ENCODE assay signal across 1 mouse cellular context in genomic region chr2:131223569-131223968, GRCm38 (mm10).
A peak's percentile ranks its signal among the peaks of the same experiment; 100 is the strongest.
TF ChIP-seq lines count a peak whose summit lies in the region.

No protein-coding gene starts in this region.

TF ChIP-seq in MEL, 35 proteins besides CTCF, POLR2A, EP300 and RAD21:
- TF ChIP-seq CHD2 (IDR thresholded peaks at IDR 0.05; ENCODE audit: low read length) (no peak), TAL1 (IDR thresholded peaks at IDR 0.05; ENCODE audit: low read length) (peak; percentile 42), MAX (IDR thresholded peaks at IDR 0.05; ENCODE audit: low read length) (no peak), MEF2A (IDR thresholded peaks at IDR 0.05; ENCODE audit: extremely low read depth, insufficient replicate concordance, low read depth, low read length, poor library complexity, severe bottlenecking) (no peak), POLR2AphosphoS2 (IDR thresholded peaks at IDR 0.05; ENCODE audit: low read length) (no peak), RCOR1 (IDR thresholded peaks at IDR 0.05; ENCODE audit: low read depth, low read length) (no peak), MYB (IDR thresholded peaks at IDR 0.05; ENCODE audit: low read depth, low read length) (no peak), NELFE (IDR thresholded peaks at IDR 0.05; ENCODE audit: low read depth, low read length) (no peak), NRF1 (IDR thresholded peaks at IDR 0.05; ENCODE audit: insufficient read depth, low read depth, low read length, poor library complexity, severe bottlenecking) (no peak), GATA1 (IDR thresholded peaks at IDR 0.05; ENCODE audit: low read depth, low read length) (peak; percentile 36; the same call in 1 of the 2 replicates), ZC3H11A (IDR thresholded peaks at IDR 0.05; ENCODE audit: low read depth, low read length) (no peak), CHD1 (IDR thresholded peaks at IDR 0.05; ENCODE audit: low read depth, low read length) (no peak), GABPA (IDR thresholded peaks at IDR 0.05; ENCODE audit: low read depth, low read length) (no peak), E2F4 (IDR thresholded peaks at IDR 0.05; ENCODE audit: borderline replicate concordance, low read depth, low read length) (no peak), SIN3A (IDR thresholded peaks at IDR 0.05; ENCODE audit: low read length) (no peak), MAFK (IDR thresholded peaks at IDR 0.05; ENCODE audit: borderline replicate concordance, low read depth, low read length) (no peak), TCF12 (IDR thresholded peaks at IDR 0.05; ENCODE audit: low read depth, low read length) (0 out of 2 replicates have a peak, but pooled peaks have one; percentile 14), HCFC1 (IDR thresholded peaks at IDR 0.05; ENCODE audit: low read depth, low read length) (no peak), JUND (IDR thresholded peaks at IDR 0.05; ENCODE audit: low read depth, low read length) (no peak), MYC (IDR thresholded peaks at IDR 0.05; ENCODE audit: low read depth, low read length) (no peak)
